Mouse (Mus musculus) stomach, postnatal 0 days (tissue): ENCODE data around the gene Sox11.

ENCODE experiments used
- CTCF ChIP-seq: IDR thresholded peaks from 2 replicates; pipeline ENCODE4 v1.5.1; 2016; ENCODE audit warnings: antibody characterized with exemption, low read depth, mild to moderate bottlenecking, moderate library complexity
- EP300 ChIP-seq: optimal IDR thresholded peaks from 2 replicates; pipeline ENCODE3; 2016; ENCODE audit warnings: antibody characterized with exemption

DNA sequence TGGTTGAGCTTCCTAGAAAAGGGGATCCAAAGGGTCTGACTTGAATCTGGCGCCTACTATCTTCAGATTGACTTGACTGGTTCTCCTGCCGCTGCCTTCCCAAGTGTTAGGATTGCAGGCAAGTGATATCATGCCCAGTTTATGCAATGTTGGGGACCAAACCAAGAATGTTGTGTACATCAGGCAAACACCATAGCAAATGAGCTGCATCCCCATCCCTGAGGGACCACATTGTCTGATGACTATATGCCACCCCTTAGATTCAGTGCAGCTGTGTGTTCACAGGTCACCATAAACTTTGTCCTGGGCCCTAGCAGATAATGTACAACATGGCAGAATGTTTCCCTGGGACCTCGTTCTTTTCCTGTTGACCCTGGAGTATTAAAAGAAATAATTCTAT lies 8.8 kb downstream of the Sox11 start:
- TF ChIP-seq CTCF (no peak), EP300 (no peak)
